Mouse (Mus musculus) splenic B cell, adult 2 months (primary cell): Measurements from ENCODE around the gene Nr2e1.

Source experiments
- DNase-seq: peaks from one replicate; pipeline ENCODE4 v3.0.0-alpha.2; 2011; ENCODE audit warnings: low read depth, low spot score
- H3K27me3 ChIP-seq: 2 replicates; pipeline ENCODE4 v1.6.1; 2012; ENCODE audit warnings: mild to moderate bottlenecking, low read length, moderate library complexity, mixed read lengths; ENCODE audit not compliant: control insufficient read depth, poor library complexity, insufficient read depth, severe bottlenecking
- H3K36me3 ChIP-seq: 2 replicates; pipeline ENCODE4 v1.6.1; 2012; ENCODE audit warnings: mild to moderate bottlenecking, low read length, moderate library complexity, mixed read lengths; ENCODE audit not compliant: control insufficient read depth, poor library complexity, insufficient read depth, severe bottlenecking

Gene Nr2e1

DNA sequence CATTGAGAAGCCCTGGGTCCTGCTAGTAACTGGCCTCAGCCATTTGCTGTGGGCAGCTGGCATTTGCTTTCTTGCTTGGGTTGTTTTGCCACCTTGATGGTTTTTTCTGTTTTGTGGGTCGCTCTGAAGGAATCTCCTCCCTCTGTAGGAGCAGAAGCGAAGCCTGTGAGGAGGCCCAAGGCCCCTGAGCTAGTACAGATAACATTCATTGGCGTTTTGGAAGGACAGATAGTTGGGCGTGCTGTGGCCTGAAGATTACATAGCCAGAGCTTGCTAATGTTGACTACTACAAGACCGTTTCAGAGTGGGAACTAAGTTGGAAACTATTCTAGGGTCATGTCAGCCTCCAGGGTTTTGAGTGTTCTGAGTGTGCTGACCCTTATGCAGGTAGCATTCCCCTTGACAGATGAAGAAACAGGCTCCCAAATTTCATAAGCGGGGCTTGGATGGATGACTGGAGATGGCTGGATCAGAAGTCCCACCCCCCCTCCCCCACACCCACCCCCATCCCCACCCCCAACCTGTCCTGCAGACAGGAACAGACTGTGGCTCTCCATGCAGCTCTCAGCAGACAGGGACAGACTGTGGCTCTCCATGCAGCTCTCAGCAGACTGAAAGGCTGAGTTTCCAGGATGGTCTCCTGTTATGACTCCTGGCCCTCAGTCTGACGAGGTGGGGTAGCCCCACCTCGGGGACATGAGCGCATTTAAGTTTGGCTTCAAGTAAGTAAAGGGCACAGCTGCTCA lies 45.7 kb downstream of the Nr2e1 start:
- Histone ChIP-seq H3K36me3 (peaks cover 17% of the 10 kb centered on the region), H3K27me3 (no peaks in the 10 kb centered on the region)
- no peak for DNase-seq

DNA sequence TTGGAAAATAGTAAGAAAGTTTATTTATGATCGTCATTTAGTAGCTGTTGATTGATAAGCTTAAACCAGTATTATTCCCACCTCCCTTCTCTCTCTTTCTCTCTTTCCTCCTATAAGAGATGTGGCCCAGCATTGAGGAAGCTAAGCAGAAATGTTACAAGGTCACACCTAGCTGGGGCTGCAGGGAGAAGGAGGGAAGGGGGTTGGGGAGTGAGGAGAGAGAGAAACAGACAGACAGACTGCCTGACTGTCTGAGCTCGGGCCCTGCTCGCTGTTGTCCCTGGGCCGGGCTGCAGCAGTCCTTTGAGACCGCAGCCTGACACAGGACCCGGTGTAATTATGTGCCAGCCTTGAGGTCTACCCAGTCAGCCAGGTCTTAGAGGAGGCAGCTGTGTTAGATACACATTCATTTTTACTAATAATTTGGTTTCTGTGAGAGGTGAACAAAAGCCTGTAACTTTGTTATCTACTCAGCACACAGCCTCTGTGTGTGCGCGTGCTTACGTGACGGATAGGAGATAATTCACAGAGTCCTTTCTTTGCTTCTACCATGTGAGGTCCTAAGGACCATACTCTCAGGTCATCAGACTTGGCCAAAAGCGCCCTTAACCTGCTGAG lies 49.5 kb downstream of the Nr2e1 start:
- no peaks in the 10 kb centered on the region for H3K27me3 ChIP-seq
- no peak for DNase-seq
- peaks cover 32% of the 10 kb centered on the region for H3K36me3 ChIP-seq

DNA sequence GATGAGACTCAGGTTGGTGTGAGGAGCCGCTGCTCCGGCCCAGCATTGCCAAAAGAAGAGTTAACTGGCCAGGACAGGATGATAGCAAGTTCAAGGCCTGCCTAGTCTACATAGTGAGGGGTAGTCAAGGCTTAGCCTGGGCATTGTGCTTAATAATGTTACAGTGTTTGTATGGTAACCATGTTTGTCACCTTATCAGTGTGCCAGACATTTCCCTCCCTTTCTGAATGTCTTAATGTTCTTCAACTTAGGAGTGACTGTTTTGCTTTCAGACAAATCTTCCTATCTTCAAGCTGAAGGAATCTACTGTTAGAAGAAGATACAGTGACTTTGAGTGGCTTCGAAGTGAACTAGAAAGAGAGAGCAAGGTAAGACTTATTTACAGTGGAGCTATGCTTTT lies 57.8 kb downstream of the Nr2e1 start:
- Histone ChIP-seq H3K27me3 (no peaks in the 10 kb centered on the region), H3K36me3 (peaks cover 17% of the 10 kb centered on the region)
- no peak for DNase-seq

GRCm38 (mm10) chr10:42523556-42524162 lies 59.8 kb downstream of the Nr2e1 start:
- no peak for DNase-seq
- H3K36me3 ChIP-seq, result peaks cover 3% of the 10 kb centered on the region; the same call in 1 of the 2 replicates
- H3K27me3 ChIP-seq, result no peaks in the 10 kb centered on the region

DNA sequence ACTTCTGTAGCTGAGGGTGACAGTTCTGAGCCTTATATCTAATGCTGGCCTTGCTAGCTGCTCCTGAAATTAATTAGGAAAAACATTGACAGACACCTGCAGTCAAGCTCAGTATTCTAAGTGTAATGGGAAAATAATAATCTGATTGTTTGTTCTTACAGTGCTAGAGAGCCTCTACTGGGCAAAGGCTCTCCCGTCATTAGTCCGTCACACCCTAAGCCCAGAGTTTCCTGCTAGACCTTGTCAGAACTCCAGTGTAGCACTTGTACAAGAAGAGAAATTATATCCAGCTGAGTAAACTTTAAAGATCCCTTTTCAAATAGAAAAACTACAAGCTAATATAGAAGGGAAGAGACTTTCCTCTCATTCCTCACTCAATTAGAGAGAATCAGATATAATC lies 60.5 kb downstream of the Nr2e1 start:
- Histone ChIP-seq H3K36me3 (no peaks in the 10 kb centered on the region; the same call in 1 of the 2 replicates), H3K27me3 (no peaks in the 10 kb centered on the region)
- DNase-seq, result no peak

GRCm38 (mm10) chr10:42521315-42521981 lies 62.0 kb downstream of the Nr2e1 start:
- DNase-seq, result no peak
- H3K36me3 ChIP-seq, result no peaks in the 10 kb centered on the region; the same call in 1 of the 2 replicates
- H3K27me3 ChIP-seq, result no peaks in the 10 kb centered on the region

DNA sequence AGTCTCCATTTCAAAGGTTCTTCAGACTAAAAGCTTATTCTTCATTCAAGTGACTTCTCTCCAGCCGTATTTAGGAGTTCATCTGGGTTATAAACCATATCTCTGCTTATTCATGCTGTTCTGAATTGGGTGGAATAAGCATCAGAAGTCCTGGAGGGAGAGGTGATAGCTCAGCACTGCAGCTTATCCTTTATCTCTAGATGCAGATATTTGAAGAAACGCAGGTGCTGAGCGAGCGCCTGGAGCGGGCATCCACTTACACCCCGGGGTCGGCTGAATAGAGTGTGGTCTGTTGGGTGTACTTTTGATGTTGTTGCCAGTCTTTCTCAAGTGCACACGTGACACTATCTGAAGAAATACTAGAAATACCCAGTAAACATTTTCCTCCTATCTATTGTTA lies 65.1 kb downstream of the Nr2e1 start:
- Histone ChIP-seq H3K27me3 (no peaks in the 10 kb centered on the region), H3K36me3 (no peaks in the 10 kb centered on the region)
- no peak for DNase-seq

GRCm38 (mm10) chr10:42514125-42514524 lies 69.3 kb downstream of the Nr2e1 start:
- no peaks in the 10 kb centered on the region for H3K27me3 ChIP-seq
- H3K36me3 ChIP-seq, result no peaks in the 10 kb centered on the region
- no peak for DNase-seq
